Comparison of ENCODE assay signal across 10 mouse cellular contexts in genomic region chr2:43555062-43555888, GRCm38 (mm10). TPM values are rescaled to one million over a fixed set of nuclear protein-coding genes. Genes with fewer than 3 reads are reported as not detected.
A peak's percentile ranks its signal among the peaks of the same experiment; 100 is the strongest.
DNase-seq lines count a peak whose midpoint lies in the region; ATAC-seq and TF ChIP-seq lines count a peak whose summit lies in the region.
"Had no signal": no experiment of that assay in that cellular context is flagged by ENCODE, and none has a peak within 500 bp of the region (broad histone marks: within the 10 kb centered on the region; RNA-seq: fewer than 3 reads in every experiment).

TSS of gene Kynu (plus strand) at chr2:43555329.

- H3K9ac ChIP-seq in neural tube, embryonic 11.5 days (ENCODE audit: low read length) = no peak within 1 kb of the TSS

- no peaks in the 10 kb centered on the region for H3K36me3 ChIP-seq in neural tube, embryonic 11.5 days (ENCODE audit: control insufficient read depth, insufficient read depth, low read length)

- peak; percentile 4 for DNase-seq in adrenal gland, postnatal 14 days
- no peak for DNase-seq in adrenal gland, postnatal 4 days (ENCODE audit: low spot score in 2 of 2)
- DNase-seq in embryo, embryonic 11 days = peak; percentile 58
- DNase-seq in kidney, postnatal 25 days = peak; percentile 35 to 43
- DNase-seq in neural tube, embryonic 11.5 days (ENCODE audit: low spot score) = peak; percentile 48
- no peak for DNase-seq in cerebellum, adult 9-11 months
- DNase-seq in thymus, postnatal 4 days = no peak
- no peak for DNase-seq in layer of hippocampus, adult 2 months (ENCODE audit: low spot score in 2 of 2)
- DNase-seq: cerebellum, postnatal 25 days; heart, postnatal 4 days had no signal

- WGBS in neural tube, embryonic 11.5 days = 29% methylated on average over 9 of the region's 9 CpGs

- TF ChIP-seq CTCF in layer of hippocampus, adult 2 months (conservative IDR thresholded peaks at IDR 0.05) = no peak

- no peak within 1 kb of the TSS for H3K4me2 ChIP-seq in neural tube, embryonic 11.5 days (ENCODE audit: low read depth)

- no peaks in the 10 kb centered on the region for H3K9me3 ChIP-seq in neural tube, embryonic 11.5 days (ENCODE audit: control insufficient read depth, low read length)

- H3K4me1 ChIP-seq in neural tube, embryonic 11.5 days (ENCODE audit: control insufficient read depth, insufficient read depth, low read length) = no peaks in the 10 kb centered on the region

- no peak within 1 kb of the TSS for H3K4me3 ChIP-seq in neural tube, embryonic 11.5 days (ENCODE audit: low read depth, low read length)
- H3K4me3 ChIP-seq in layer of hippocampus, adult 2 months = no peak within 1 kb of the TSS

- H3K27ac ChIP-seq in neural tube, embryonic 11.5 days (ENCODE audit: low read depth, low read length) = no peak within 1 kb of the TSS
- no peak within 1 kb of the TSS for H3K27ac ChIP-seq in layer of hippocampus, adult 2 months

- ATAC-seq in neural tube, embryonic 11.5 days (ENCODE audit: insufficient read depth, low FRiP score, low TSS enrichment) = no peak; the same call in 1 of the 2 replicates

- no peaks in the 10 kb centered on the region for H3K27me3 ChIP-seq in neural tube, embryonic 11.5 days (ENCODE audit: control insufficient read depth, insufficient read depth, low read length)

RNA-seq across cellular contexts. Expression of gene Kynu, which starts in this region (rescaled TPM):
- total RNA-seq in adrenal gland, postnatal 14 days (2021) = 2.0 and 9.7 TPM in 2 replicates
- total RNA-seq in adrenal gland, postnatal 4 days (2021) = 1 to 10 TPM; 1.1 to 4.3 TPM
- 0.58 and 0.92 TPM in 2 replicates for polyA plus RNA-seq in neural tube, embryonic 11.5 days (2014; fragmentation: Nextera tagmentation; extraction: Ambion mirVana)
- total RNA-seq in layer of hippocampus, adult 2 months (2021) = not detected
- total RNA-seq: heart, postnatal 4 days had no signal

Comparison
In these comparisons a context has a peak if more than half of its experiments do, and no peak if none do; other contexts are left out.
1. DNase-seq: peak in adrenal gland, postnatal 14 days (single experiment), embryo, embryonic 11 days (single experiment) and kidney, postnatal 25 days (2 of 2); none in adrenal gland, postnatal 4 days (0 of 2), cerebellum, adult 9-11 months (single experiment), thymus, postnatal 4 days (single experiment) and layer of hippocampus, adult 2 months (0 of 2).
2. Peak in DNase-seq in neural tube, embryonic 11.5 days; RNA of the gene not detected or under 1 TPM.